Mouse (Mus musculus) neural tube, embryonic 14.5 days (tissue): ENCODE measurements at regions not wholly inside any gene's neighbourhood (a gene's known extent, or its start where the extent isn't known, plus 50 kb on each side); places are given as distances from the start of the nearest gene placed in this dataset.

Experiments used
- ATAC-seq: fragments of 200-750 bp; cut with Nextera tagmentation; 2 replicates; pipeline ENCODE4 v1.8.0; 2017; ENCODE audit warnings: low read depth, mild to moderate bottlenecking, moderate TSS enrichment, moderate library complexity
- H3K27ac ChIP-seq: fragments of 300-500 bp; sonication (generic); 2 replicates; pipeline ENCODE4 v1.5.1; 2014; ENCODE audit warnings: low read depth, mild to moderate bottlenecking, control low read depth, low read length, moderate library complexity, mixed read lengths
- H3K27me3 ChIP-seq: fragments of 300-500 bp; sonication (generic); 2 replicates; pipeline ENCODE4 v1.6.1; 2014; ENCODE audit warnings: low read length; ENCODE audit not compliant: control insufficient read depth, insufficient read depth
- H3K36me3 ChIP-seq: fragments of 300-500 bp; sonication (generic); 2 replicates; pipeline ENCODE4 v1.6.1; 2014; ENCODE audit warnings: low read length, mixed read lengths; ENCODE audit not compliant: control insufficient read depth, insufficient read depth
- H3K4me1 ChIP-seq: fragments of 300-500 bp; sonication (generic); 2 replicates; pipeline ENCODE4 v1.6.1; 2014; ENCODE audit warnings: low read length; ENCODE audit not compliant: control insufficient read depth, insufficient read depth
- H3K4me2 ChIP-seq: fragments of 300-500 bp; sonication (generic); 2 replicates; pipeline ENCODE4 v1.6.1; 2014; ENCODE audit warnings: mild to moderate bottlenecking, low read depth, low read length, control low read depth
- H3K4me3 ChIP-seq: fragments of 300-500 bp; sonication (generic); 2 replicates; pipeline ENCODE4 v1.5.1; 2014; ENCODE audit warnings: low read depth, low read length, control low read depth, mixed read lengths
- H3K9ac ChIP-seq: fragments of 300-500 bp; sonication (generic); replicated peaks from 2 replicates; pipeline ENCODE4 v1.6.1; 2014; ENCODE audit warnings: low read depth, mild to moderate bottlenecking, control low read depth, low read length, mixed read lengths
- H3K9me3 ChIP-seq: fragments of 300-500 bp; sonication (generic); 2 replicates; pipeline ENCODE4 v1.6.1; 2016; ENCODE audit warnings: low read length; ENCODE audit not compliant: control insufficient read depth
- WGBS: fragments of 180-500 bp; shearing (Covaris S2); extraction: QIAGEN DNeasy Blood & Tissue Kit; methylation state at CpG from one replicate; pipeline ENCODE4 v1.1.7; 2014; 5-methylcytosine and 5-hydroxymethylcytosine counted together

- H3K27ac ChIP-seq: no peak overlapping the region
- 76% methylated on average over 3 of the region's 3 CpGs for WGBS
- no peaks in the 10 kb centered on the region for H3K4me1 ChIP-seq
- peaks cover 44% of the 10 kb centered on the region for H3K9me3 ChIP-seq
- H3K4me2 ChIP-seq: no peak overlapping the region
- no peak overlapping the region for H3K9ac ChIP-seq
- H3K36me3 ChIP-seq: no peaks in the 10 kb centered on the region
- H3K4me3 ChIP-seq: no peak overlapping the region
- peak; percentile 65 for ATAC-seq
- H3K27me3 ChIP-seq: no peaks in the 10 kb centered on the region
Observed at GRCm38 (mm10) chr16:3231566-3231965, 359.3 kb upstream of the Olfr161 start.

DNA sequence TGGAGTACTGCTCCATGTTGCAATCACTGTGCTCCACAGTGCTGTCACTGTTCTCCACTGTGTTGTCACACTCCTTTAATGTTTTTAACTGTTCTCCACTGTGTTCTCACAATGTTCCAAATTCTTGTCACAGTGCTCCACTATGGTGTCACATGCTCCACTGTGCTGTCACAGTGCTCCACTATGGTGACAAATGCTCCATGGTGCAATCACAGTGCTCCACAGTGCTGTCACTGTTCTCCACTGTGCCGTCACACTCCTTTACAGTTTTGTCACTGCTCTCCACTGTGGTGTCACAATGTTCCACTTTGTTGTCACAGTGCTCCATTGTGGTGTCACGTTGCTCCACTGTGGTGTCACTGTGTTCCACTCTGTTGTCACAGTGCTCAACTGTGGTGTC lies 358.2 kb upstream of the Olfr161 start:
- no peak overlapping the region for H3K9ac ChIP-seq
- peaks cover 47% of the 10 kb centered on the region for H3K9me3 ChIP-seq
- no peaks in the 10 kb centered on the region for H3K27me3 ChIP-seq
- H3K27ac ChIP-seq: no peak overlapping the region
- 55% methylated on average over 2 of the region's 2 CpGs for WGBS
- ATAC-seq: 0 out of 2 replicates have a peak, but pooled peaks have one; percentile 22
- no peak overlapping the region for H3K4me2 ChIP-seq
- H3K4me3 ChIP-seq: no peak overlapping the region
- no peaks in the 10 kb centered on the region for H3K36me3 ChIP-seq
- no peaks in the 10 kb centered on the region for H3K4me1 ChIP-seq

GRCm38 (mm10) chr16:3234063-3234462 lies 356.8 kb upstream of the Olfr161 start:
- no peaks in the 10 kb centered on the region for H3K36me3 ChIP-seq
- H3K9ac ChIP-seq: no peak overlapping the region
- H3K4me3 ChIP-seq: no peak overlapping the region
- no peaks in the 10 kb centered on the region for H3K27me3 ChIP-seq
- 55% methylated on average over 2 of the region's 2 CpGs for WGBS
- peaks cover 57% of the 10 kb centered on the region for H3K9me3 ChIP-seq
- H3K27ac ChIP-seq: no peak overlapping the region
- peak; percentile 36 for ATAC-seq
- no peaks in the 10 kb centered on the region for H3K4me1 ChIP-seq
- H3K4me2 ChIP-seq: no peak overlapping the region

GRCm38 (mm10) chr16:3240982-3241719 lies 349.7 kb upstream of the Olfr161 start:
- Histone ChIP-seq H3K27ac (no peak overlapping the region), H3K36me3 (no peaks in the 10 kb centered on the region), H3K27me3 (no peaks in the 10 kb centered on the region), H3K9me3 (peaks cover 51% of the 10 kb centered on the region), H3K4me3 (no peak overlapping the region), H3K4me2 (no peak overlapping the region), H3K4me1 (no peaks in the 10 kb centered on the region), H3K9ac (no peak overlapping the region)
- no peak for ATAC-seq
- WGBS: 70% methylated on average over 5 of the region's 5 CpGs

GRCm38 (mm10) chr16:3241939-3242338 lies 348.9 kb upstream of the Olfr161 start:
- H3K9me3 ChIP-seq: peaks cover 49% of the 10 kb centered on the region
- 65% methylated on average over 1 of the region's 1 CpGs for WGBS
- ATAC-seq: no peak

GRCm38 (mm10) chr16:3246422-3246821 lies 344.4 kb upstream of the Olfr161 start:
- no peak overlapping the region for H3K27ac ChIP-seq
- no peaks in the 10 kb centered on the region for H3K27me3 ChIP-seq
- H3K4me3 ChIP-seq: no peak overlapping the region
- peaks cover 21% of the 10 kb centered on the region for H3K9me3 ChIP-seq
- no peak overlapping the region for H3K9ac ChIP-seq
- H3K36me3 ChIP-seq: no peaks in the 10 kb centered on the region
- ATAC-seq: no peak
- H3K4me2 ChIP-seq: no peak overlapping the region
- H3K4me1 ChIP-seq: no peaks in the 10 kb centered on the region

More at GRCm38 (mm10) chr16:3241939-3242338, 348.9 kb upstream of the Olfr161 start:
- no peak overlapping the region for H3K4me3 ChIP-seq
- no peaks in the 10 kb centered on the region for H3K27me3 ChIP-seq
- H3K27ac ChIP-seq: no peak overlapping the region
- no peak overlapping the region for H3K9ac ChIP-seq
- H3K4me1 ChIP-seq: no peaks in the 10 kb centered on the region
- no peak overlapping the region for H3K4me2 ChIP-seq
- no peaks in the 10 kb centered on the region for H3K36me3 ChIP-seq

DNA sequence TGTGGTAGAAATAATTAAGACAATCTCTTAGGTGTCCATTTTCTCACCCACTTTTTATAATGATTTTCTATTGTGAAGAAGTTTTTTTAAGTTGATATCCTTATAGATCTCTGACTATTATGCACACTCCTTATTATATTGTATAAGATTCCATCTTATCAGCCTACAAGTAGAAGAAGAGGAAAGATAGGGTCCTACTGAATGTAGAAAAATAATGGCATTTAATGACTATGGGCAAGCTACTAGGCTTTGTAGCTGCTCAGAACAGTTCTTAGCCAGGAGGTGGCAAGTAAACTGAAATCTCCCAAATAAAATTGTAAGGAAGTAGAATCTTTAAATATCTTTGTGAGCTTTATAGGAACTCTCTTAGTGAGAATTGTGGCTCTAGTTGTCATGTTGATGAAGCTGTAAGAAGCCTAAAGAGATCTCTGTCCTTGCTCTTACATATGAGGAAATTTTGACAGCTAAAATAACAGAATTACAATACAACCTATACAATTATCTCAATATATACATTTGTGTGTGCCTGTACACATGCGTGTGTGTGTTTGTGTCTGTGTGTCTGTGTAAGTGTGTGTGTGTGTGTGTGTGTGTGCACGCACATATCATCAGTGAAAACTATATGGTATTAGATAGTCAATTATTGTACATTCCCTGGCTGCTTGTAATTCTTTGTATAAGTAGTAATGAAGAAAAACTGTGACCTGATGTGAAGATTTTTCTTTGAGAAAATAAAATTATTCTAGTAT lies 343.7 kb upstream of the Olfr161 start:
- Histone ChIP-seq H3K4me1 (no peaks in the 10 kb centered on the region), H3K4me2 (no peak overlapping the region), H3K4me3 (no peak overlapping the region), H3K9me3 (peaks cover 19% of the 10 kb centered on the region), H3K27me3 (no peaks in the 10 kb centered on the region), H3K9ac (no peak overlapping the region), H3K27ac (no peak overlapping the region), H3K36me3 (no peaks in the 10 kb centered on the region)
- ATAC-seq: no peak
- WGBS: 42% methylated on average over 2 of the region's 2 CpGs

DNA sequence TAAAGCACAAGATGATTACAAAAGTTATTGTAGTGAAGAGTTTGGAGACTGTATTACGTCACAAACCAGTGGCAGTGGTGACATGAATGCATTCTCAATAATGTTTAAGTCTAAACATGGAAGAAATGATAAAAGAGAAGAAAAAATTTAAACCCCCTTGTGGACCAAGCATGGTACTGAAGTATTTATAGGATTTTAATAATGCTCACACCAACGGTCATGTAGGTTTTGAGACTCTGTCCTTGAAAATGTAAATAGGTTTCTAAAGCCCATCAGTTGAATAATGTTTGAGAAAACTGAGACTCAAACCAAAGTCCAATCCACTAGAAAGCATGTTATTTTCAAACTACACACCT lies 343.1 kb upstream of the Olfr161 start:
- Histone ChIP-seq H3K4me3 (no peak overlapping the region), H3K9ac (no peak overlapping the region), H3K4me1 (no peaks in the 10 kb centered on the region), H3K4me2 (no peak overlapping the region), H3K27ac (no peak overlapping the region), H3K9me3 (peaks cover 17% of the 10 kb centered on the region), H3K27me3 (no peaks in the 10 kb centered on the region), H3K36me3 (no peaks in the 10 kb centered on the region)
- WGBS: 56% methylated on average over 2 of the region's 2 CpGs
- ATAC-seq: no peak

GRCm38 (mm10) chr16:3253885-3254284 lies 337.0 kb upstream of the Olfr161 start:
- ATAC-seq: no peak

More at GRCm38 (mm10) chr16:3253885-3254284, 337.0 kb upstream of the Olfr161 start:
- 40% methylated on average over 1 of the region's 1 CpGs for WGBS
- no peaks in the 10 kb centered on the region for H3K27me3 ChIP-seq
- no peak overlapping the region for H3K9ac ChIP-seq
- H3K36me3 ChIP-seq: no peaks in the 10 kb centered on the region
- H3K4me2 ChIP-seq: no peak overlapping the region
- H3K4me3 ChIP-seq: no peak overlapping the region
- no peaks in the 10 kb centered on the region for H3K4me1 ChIP-seq
- H3K9me3 ChIP-seq: peaks cover 27% of the 10 kb centered on the region
- H3K27ac ChIP-seq: no peak overlapping the region
